Mouse (Mus musculus): ENCODE measurements at regions not wholly inside any gene's neighbourhood (a gene's known extent, or its start where the extent isn't known, plus 50 kb on each side); places are given as distances from the start of the nearest gene placed in this dataset.

GRCm38 (mm10) chr12:13140636-13141035 lies 108.4 kb downstream of the Ddx1 start:
- TF ChIP-seq EP300 (IDR thresholded peaks at IDR 0.05), result no peak
- no peak for TF ChIP-seq CTCF (IDR thresholded peaks at IDR 0.05)

Measured in lung, postnatal 0 days (tissue).